Mouse (Mus musculus): ENCODE measurements around the gene Gm45062.

Gm45062 gene

GRCm38 (mm10) chr6:8259004-8259666 lies at the start of gene Gm45062, which contains the start of the genes Rpa3 and Umad1:
Gene Gm45062, plus strand, starts transcription at chr6:8259450.
Gene Rpa3, minus strand, starts transcription at chr6:8259173.
Gene Umad1, plus strand, starts transcription at chr6:8259288.
- peak; percentile 89 to 96 for DNase-seq (ENCODE audit: low spot score in 2 of 2)

- no peak for DNase-seq (ENCODE audit: low spot score in 2 of 2)
Observed at GRCm38 (mm10) chr6:8209866-8210186, 49.4 kb upstream of the Gm45062 start.

GRCm38 (mm10) chr6:8210661-8211060 lies 48.6 kb upstream of the Gm45062 start:
- no peak for DNase-seq (ENCODE audit: low spot score in 2 of 2)

GRCm38 (mm10) chr6:8227035-8227434 lies 32.2 kb upstream of the Gm45062 start:
- DNase-seq (ENCODE audit: low spot score in 2 of 2), result no peak

GRCm38 (mm10) chr6:8228596-8228995 lies 30.7 kb upstream of the Gm45062 start:
- no peak for DNase-seq (ENCODE audit: low spot score in 2 of 2)

- no peak for DNase-seq (ENCODE audit: low spot score in 2 of 2)
Observed at GRCm38 (mm10) chr6:8258316-8258715, 934 bp upstream of the Gm45062 start.

- no peak for DNase-seq (ENCODE audit: low spot score in 2 of 2)
Observed at GRCm38 (mm10) chr6:8259667-8260044, 406 bp downstream of the Gm45062 start.

- DNase-seq (ENCODE audit: low spot score in 2 of 2), result no peak
Observed at GRCm38 (mm10) chr6:8271047-8271446, 11.8 kb downstream of the Gm45062 start.

- DNase-seq (ENCODE audit: low spot score in 2 of 2), result no peak
Observed at GRCm38 (mm10) chr6:8274387-8275054, 15.3 kb downstream of the Gm45062 start.

GRCm38 (mm10) chr6:8275098-8275497 lies 15.8 kb downstream of the Gm45062 start:
- peak; percentile 52 to 63 for DNase-seq (ENCODE audit: low spot score in 2 of 2)

GRCm38 (mm10) chr6:8276431-8276830 lies 17.2 kb downstream of the Gm45062 start:
- no peak for DNase-seq (ENCODE audit: low spot score in 2 of 2)

GRCm38 (mm10) chr6:8278426-8279002 lies 19.3 kb downstream of the Gm45062 start:
- no peak for DNase-seq (ENCODE audit: low spot score in 2 of 2)

GRCm38 (mm10) chr6:8283255-8283654 lies 24.0 kb downstream of the Gm45062 start:
- DNase-seq (ENCODE audit: low spot score in 2 of 2), result no peak

- no peak for DNase-seq (ENCODE audit: low spot score in 2 of 2)
Observed at GRCm38 (mm10) chr6:8285401-8285960, 26.2 kb downstream of the Gm45062 start.

GRCm38 (mm10) chr6:8286146-8286545 lies 26.9 kb downstream of the Gm45062 start:
- no peak for DNase-seq (ENCODE audit: low spot score in 2 of 2)

GRCm38 (mm10) chr6:8288755-8289580 lies 29.7 kb downstream of the Gm45062 start:
- DNase-seq (ENCODE audit: low spot score in 2 of 2), result no peak

GRCm38 (mm10) chr6:8294048-8294784 lies 35.0 kb downstream of the Gm45062 start:
- DNase-seq (ENCODE audit: low spot score in 2 of 2), result no peak

GRCm38 (mm10) chr6:8299066-8299863 lies 40.0 kb downstream of the Gm45062 start:
- no peak for DNase-seq (ENCODE audit: low spot score in 2 of 2)

GRCm38 (mm10) chr6:8307878-8308775 lies 48.9 kb downstream of the Gm45062 start:
- DNase-seq (ENCODE audit: low spot score in 2 of 2), result no peak
